Mouse (Mus musculus): ENCODE measurements around the gene Nrxn2. TPM values are rescaled to one million over a fixed set of nuclear protein-coding genes. Genes with fewer than 3 reads are reported as not detected.
A peak's percentile ranks its signal among the peaks of the same experiment; 100 is the strongest.

Nrxn2 gene
- 0.96 and 1.4 TPM in 2 replicates for polyA plus RNA-seq (2015; fragmentation: Nextera tagmentation; extraction: Ambion mirVana)

DNA sequence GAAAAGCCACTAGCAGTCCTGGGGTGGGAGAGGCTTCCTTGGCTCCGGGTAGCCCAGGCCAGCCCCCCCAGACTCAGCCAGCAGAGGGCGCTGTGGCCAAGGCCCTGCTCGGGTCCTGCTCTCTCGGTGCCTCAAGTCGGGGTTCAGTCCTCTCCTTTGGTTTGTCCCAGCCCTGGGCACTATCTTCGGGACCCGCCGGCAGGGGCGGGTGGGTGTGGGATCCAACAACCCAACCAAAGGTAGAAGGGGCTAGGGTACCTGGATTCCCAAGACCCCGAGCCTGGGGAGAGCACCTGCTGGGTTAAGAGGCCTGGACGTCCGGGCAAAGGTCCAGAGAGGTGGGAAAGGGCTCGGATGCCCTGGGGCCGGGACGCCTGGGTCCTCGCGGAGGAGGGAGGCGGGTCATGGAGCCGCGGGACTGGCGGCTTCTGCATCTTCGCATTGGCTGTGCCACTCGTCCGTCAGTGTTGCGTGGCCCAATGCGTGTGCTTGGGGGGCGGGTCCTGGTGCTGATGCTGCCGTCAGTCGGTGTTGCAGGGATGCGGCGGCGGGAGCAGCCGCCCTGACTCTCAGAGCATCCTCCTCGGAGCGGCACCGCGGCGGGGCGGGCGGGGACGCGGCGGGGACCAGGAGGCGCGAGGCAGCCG lies at the start of gene Nrxn2:
TSS of gene Nrxn2 (plus strand) at position 499 of the 647 bp plus-strand sequence.
- Histone ChIP-seq H3K27me3 (peaks cover 77% of the 10 kb centered on the region), H3K9me3 (no peaks in the 10 kb centered on the region), H3K36me3 (no peaks in the 10 kb centered on the region), H3K4me1 (peaks cover 16% of the 10 kb centered on the region), H3K4me3 (peak within 1 kb of the TSS; percentile 46), H3K4me2 (peak within 1 kb of the TSS; percentile 94), H3K9ac (no peak within 1 kb of the TSS), H3K27ac (no peak within 1 kb of the TSS)
- under 1% methylated on average over 40 of the region's 46 CpGs for WGBS
- ATAC-seq (ENCODE audit: insufficient number of reproducible peaks, low FRiP score, low TSS enrichment, low read depth): peak; percentile 77

GRCm38 (mm10) chr19:6370175-6370574 lies 48.4 kb upstream of the Nrxn2 start:
- no peak for ATAC-seq (ENCODE audit: insufficient number of reproducible peaks, low FRiP score, low TSS enrichment, low read depth)
- Histone ChIP-seq H3K4me3 (no peak overlapping the region), H3K27ac (no peak overlapping the region), H3K9me3 (no peaks in the 10 kb centered on the region), H3K36me3 (peaks cover 93% of the 10 kb centered on the region), H3K4me2 (no peak overlapping the region), H3K9ac (no peak overlapping the region), H3K27me3 (no peaks in the 10 kb centered on the region), H3K4me1 (peaks cover 9% of the 10 kb centered on the region)
- WGBS: 89% methylated on average over 2 of the region's 2 CpGs

- no peaks in the 10 kb centered on the region for H3K9me3 ChIP-seq
- H3K4me2 ChIP-seq: no peak overlapping the region
- no peak overlapping the region for H3K9ac ChIP-seq
- peaks cover 95% of the 10 kb centered on the region for H3K36me3 ChIP-seq
- H3K27ac ChIP-seq: no peak overlapping the region
- WGBS: 92% methylated on average over 3 of the region's 3 CpGs
- no peak overlapping the region for H3K4me3 ChIP-seq
- no peak for ATAC-seq (ENCODE audit: insufficient number of reproducible peaks, low FRiP score, low TSS enrichment, low read depth)
- no peaks in the 10 kb centered on the region for H3K4me1 ChIP-seq
- H3K27me3 ChIP-seq: no peaks in the 10 kb centered on the region
These were observed 46.1 kb upstream of the Nrxn2 start for GRCm38 (mm10) chr19:6372433-6372832.

DNA sequence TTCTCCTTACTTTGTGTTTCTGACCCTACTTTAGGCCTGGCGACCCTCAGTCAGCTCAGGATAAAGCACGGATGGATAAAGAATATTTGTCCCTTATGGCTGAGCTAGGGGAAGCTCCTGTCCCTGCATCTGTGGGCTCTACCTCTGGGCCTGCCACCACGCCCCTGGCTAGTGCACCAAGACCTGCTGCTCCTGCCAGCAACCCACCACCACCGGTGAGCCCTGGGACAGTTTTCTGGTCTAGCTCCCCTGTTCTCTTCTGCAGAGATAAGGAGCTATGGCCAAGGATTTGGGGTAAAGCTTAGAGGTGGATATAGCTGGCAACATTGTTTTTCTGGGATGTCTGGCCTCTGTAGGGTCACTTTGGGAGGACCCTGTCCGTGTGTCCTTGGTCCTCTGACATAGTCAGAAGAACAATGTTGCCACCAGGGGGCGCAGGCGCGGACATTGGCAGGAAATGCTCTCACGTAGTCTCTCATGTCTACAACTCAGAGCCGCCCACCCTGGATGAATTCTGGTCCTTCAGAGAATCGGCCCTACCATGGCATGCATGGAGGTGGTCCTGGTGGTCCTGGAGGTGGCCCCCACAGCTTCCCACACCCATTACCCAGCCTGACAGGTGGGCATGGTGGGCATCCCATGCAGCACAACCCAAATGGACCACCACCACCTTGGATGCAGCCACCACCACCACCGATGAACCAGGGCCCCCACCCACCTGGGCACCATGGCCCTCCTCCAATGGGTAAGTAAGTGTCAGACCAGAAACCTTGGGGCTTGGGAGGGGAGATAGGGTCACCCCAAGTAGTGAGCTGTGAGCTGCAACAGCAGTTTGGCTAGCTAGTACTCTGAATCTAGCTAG lies 44.8 kb upstream of the Nrxn2 start:
- peaks cover 96% of the 10 kb centered on the region for H3K36me3 ChIP-seq
- H3K4me2 ChIP-seq: no peak overlapping the region
- no peak overlapping the region for H3K4me3 ChIP-seq
- no peaks in the 10 kb centered on the region for H3K9me3 ChIP-seq
- WGBS: 66% methylated on average over 12 of the region's 12 CpGs
- 0 out of 2 replicates have a peak overlapping the region, but pooled peaks have one; percentile 0 for H3K9ac ChIP-seq
- H3K27me3 ChIP-seq: no peaks in the 10 kb centered on the region
- no peak overlapping the region for H3K27ac ChIP-seq
- H3K4me1 ChIP-seq: no peaks in the 10 kb centered on the region
- peak; percentile 32; the same call in 1 of the 2 replicates for ATAC-seq (ENCODE audit: insufficient number of reproducible peaks, low FRiP score, low TSS enrichment, low read depth)

GRCm38 (mm10) chr19:6374571-6374970 lies 44.0 kb upstream of the Nrxn2 start:
- no peaks in the 10 kb centered on the region for H3K27me3 ChIP-seq
- no peak overlapping the region for H3K27ac ChIP-seq
- WGBS: 95% methylated on average over 10 of the region's 10 CpGs
- peaks cover 95% of the 10 kb centered on the region for H3K36me3 ChIP-seq
- H3K9ac ChIP-seq: no peak overlapping the region
- H3K9me3 ChIP-seq: no peaks in the 10 kb centered on the region
- H3K4me1 ChIP-seq: no peaks in the 10 kb centered on the region
- no peak overlapping the region for H3K4me3 ChIP-seq
- no peak for ATAC-seq (ENCODE audit: insufficient number of reproducible peaks, low FRiP score, low TSS enrichment, low read depth)
- H3K4me2 ChIP-seq: no peak overlapping the region

DNA sequence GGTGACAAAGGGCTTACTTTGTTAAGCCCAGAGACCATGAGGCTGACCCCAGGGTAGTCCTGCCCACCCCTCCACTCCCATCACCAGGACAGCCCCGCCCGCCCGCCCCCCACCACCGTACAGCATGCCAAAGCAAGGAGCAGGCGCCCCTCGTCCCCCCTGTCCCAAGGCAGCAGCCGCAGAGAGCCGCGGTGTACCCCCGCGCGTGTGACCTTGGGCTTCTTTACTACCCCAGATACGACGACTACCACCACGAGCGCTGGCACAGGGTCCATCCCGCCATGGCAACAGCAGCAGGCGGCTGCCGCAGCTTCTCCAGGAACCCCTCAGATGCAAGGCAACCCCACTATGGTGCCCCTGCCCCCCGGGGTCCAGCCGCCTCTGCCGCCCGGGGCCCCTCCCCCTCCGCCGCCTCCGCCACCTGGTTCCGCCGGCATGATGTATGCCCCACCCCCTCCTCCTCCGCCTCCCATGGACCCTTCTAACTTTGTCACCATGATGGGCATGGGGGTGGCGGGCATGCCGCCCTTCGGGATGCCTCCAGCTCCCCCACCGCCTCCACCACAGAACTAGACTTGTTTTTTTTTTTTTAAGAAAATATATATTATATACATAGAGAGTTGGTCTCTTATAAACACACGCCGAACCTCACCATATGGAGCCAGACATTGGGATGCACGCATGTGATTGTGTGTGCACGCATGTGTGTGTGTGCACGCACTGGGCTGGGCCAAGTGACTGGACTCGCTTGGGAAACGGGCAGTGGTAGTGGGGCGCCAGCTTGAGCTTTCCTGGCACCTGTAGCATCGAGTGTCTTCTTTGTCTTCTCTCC lies 42.9 kb upstream of the Nrxn2 start:
- H3K27ac ChIP-seq: no peak overlapping the region
- peaks cover 91% of the 10 kb centered on the region for H3K36me3 ChIP-seq
- H3K4me3 ChIP-seq: no peak overlapping the region
- H3K4me1 ChIP-seq: no peaks in the 10 kb centered on the region
- H3K9me3 ChIP-seq: no peaks in the 10 kb centered on the region
- H3K27me3 ChIP-seq: no peaks in the 10 kb centered on the region
- H3K9ac ChIP-seq: no peak overlapping the region
- no peak overlapping the region for H3K4me2 ChIP-seq
- no peak for ATAC-seq (ENCODE audit: insufficient number of reproducible peaks, low FRiP score, low TSS enrichment, low read depth)
- 91% methylated on average over 41 of the region's 42 CpGs for WGBS

- Histone ChIP-seq H3K36me3 (peaks cover 86% of the 10 kb centered on the region), H3K4me1 (no peaks in the 10 kb centered on the region)
- WGBS: 79% methylated on average over 14 of the region's 14 CpGs
These were observed 42.3 kb upstream of the Nrxn2 start for GRCm38 (mm10) chr19:6376255-6376564.

GRCm38 (mm10) chr19:6376643-6377042 lies 41.9 kb upstream of the Nrxn2 start:
- Histone ChIP-seq H3K9ac (no peak overlapping the region), H3K9me3 (no peaks in the 10 kb centered on the region), H3K36me3 (peaks cover 81% of the 10 kb centered on the region), H3K27me3 (no peaks in the 10 kb centered on the region), H3K4me3 (no peak overlapping the region), H3K4me2 (no peak overlapping the region), H3K27ac (no peak overlapping the region), H3K4me1 (no peaks in the 10 kb centered on the region)
- no peak for ATAC-seq (ENCODE audit: insufficient number of reproducible peaks, low FRiP score, low TSS enrichment, low read depth)
- 84% methylated on average over 2 of the region's 2 CpGs for WGBS

More at GRCm38 (mm10) chr19:6376255-6376564, 42.3 kb upstream of the Nrxn2 start:
- Histone ChIP-seq H3K4me3 (no peak overlapping the region), H3K27me3 (no peaks in the 10 kb centered on the region), H3K27ac (no peak overlapping the region), H3K9me3 (no peaks in the 10 kb centered on the region), H3K4me2 (no peak overlapping the region), H3K9ac (no peak overlapping the region)
- ATAC-seq (ENCODE audit: insufficient number of reproducible peaks, low FRiP score, low TSS enrichment, low read depth): no peak

GRCm38 (mm10) chr19:6377327-6378040 lies 41.0 kb upstream of the Nrxn2 start:
- H3K9ac ChIP-seq: no peak overlapping the region
- H3K36me3 ChIP-seq: peaks cover 73% of the 10 kb centered on the region
- H3K4me3 ChIP-seq: no peak overlapping the region
- WGBS: 81% methylated on average over 11 of the region's 11 CpGs
- no peaks in the 10 kb centered on the region for H3K4me1 ChIP-seq
- H3K27me3 ChIP-seq: no peaks in the 10 kb centered on the region
- H3K9me3 ChIP-seq: no peaks in the 10 kb centered on the region
- H3K27ac ChIP-seq: no peak overlapping the region
- ATAC-seq (ENCODE audit: insufficient number of reproducible peaks, low FRiP score, low TSS enrichment, low read depth): no peak
- no peak overlapping the region for H3K4me2 ChIP-seq

DNA sequence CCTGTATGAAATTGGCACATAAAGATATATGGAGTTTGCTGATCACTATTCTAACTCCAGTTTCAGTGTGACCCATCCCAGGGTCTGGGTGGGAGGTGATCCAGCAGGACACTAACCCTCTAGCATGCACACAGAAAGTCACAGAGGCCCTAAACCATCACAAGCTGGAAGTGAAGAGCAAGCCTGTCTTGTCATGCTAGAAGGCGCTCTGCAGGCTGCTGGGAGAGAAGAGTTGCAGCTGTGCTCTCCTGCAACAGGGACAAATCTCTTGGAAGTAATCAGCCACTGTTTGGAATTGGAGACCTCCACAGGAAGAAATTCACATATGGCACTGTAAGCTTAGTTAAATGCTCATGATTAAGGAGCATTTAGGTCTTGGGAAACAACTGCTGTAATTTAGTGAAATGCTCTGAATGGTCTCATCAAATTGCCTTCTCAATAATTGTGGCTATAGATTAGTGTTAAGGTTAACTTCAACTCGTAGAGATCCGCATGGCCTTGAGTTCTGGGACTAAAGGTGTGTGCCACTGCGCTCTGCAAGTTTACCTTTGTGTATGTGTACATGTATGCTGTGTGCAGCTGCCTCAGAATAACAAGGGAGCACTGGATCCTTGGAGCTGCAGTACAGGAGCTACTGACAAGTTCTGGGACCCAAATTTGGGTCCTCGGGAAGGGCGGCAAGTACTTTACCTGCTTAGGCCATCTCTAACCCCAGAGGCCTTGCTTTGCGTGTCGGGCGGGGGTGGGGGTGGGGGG lies 37.9 kb upstream of the Nrxn2 start:
- H3K4me1 ChIP-seq: peaks cover 21% of the 10 kb centered on the region
- ATAC-seq (ENCODE audit: insufficient number of reproducible peaks, low FRiP score, low TSS enrichment, low read depth): no peak
- H3K9ac ChIP-seq: no peak overlapping the region
- no peaks in the 10 kb centered on the region for H3K9me3 ChIP-seq
- H3K36me3 ChIP-seq: peaks cover 42% of the 10 kb centered on the region
- 92% methylated on average over 9 of the region's 9 CpGs for WGBS
- no peak overlapping the region for H3K27ac ChIP-seq
- no peak overlapping the region for H3K4me3 ChIP-seq
- no peaks in the 10 kb centered on the region for H3K27me3 ChIP-seq
- no peak overlapping the region for H3K4me2 ChIP-seq

DNA sequence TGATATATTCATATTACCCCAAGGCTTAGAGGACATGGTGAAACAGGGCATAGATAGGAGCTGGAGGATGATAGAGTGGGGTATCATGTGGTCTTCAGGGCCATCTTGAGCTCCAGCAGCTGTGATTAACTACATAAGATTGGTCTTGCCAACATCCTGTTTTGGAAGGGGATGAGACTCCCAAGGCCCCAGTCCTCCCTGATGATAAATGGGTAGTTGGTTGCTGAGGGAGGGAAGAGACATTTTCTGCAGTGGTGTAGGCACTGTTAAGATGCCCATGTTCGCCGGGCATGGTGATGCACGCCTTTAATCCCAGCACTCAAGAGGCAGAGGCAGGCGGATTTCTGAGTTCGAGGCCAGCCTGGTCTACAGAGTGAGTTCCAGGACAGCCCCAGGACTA lies 37.3 kb upstream of the Nrxn2 start:
- Histone ChIP-seq H3K9me3 (no peaks in the 10 kb centered on the region), H3K36me3 (peaks cover 35% of the 10 kb centered on the region), H3K4me2 (no peak overlapping the region), H3K4me3 (no peak overlapping the region), H3K27ac (no peak overlapping the region), H3K4me1 (peaks cover 21% of the 10 kb centered on the region), H3K9ac (no peak overlapping the region), H3K27me3 (no peaks in the 10 kb centered on the region)
- ATAC-seq (ENCODE audit: insufficient number of reproducible peaks, low FRiP score, low TSS enrichment, low read depth): no peak
- WGBS: 96% methylated on average over 5 of the region's 5 CpGs
